Mouse (Mus musculus) intestine, embryonic 16.5 days (tissue): Measurements from ENCODE around the gene Gm11595. TPM values are rescaled to one million over a fixed set of nuclear protein-coding genes. Genes with fewer than 3 reads are reported as not detected.

Experiments
- ATAC-seq: fragments of 200-750 bp; cut with Nextera tagmentation; 2 replicates; pipeline ENCODE4 v1.8.0; 2017; ENCODE audit warnings: moderate TSS enrichment, moderate library complexity
- H3K27ac ChIP-seq: fragments of 300-500 bp; sonication (generic); 2 replicates; pipeline ENCODE4 v1.5.1; 2014; ENCODE audit warnings: mild to moderate bottlenecking, low read length
- H3K27me3 ChIP-seq: fragments of 300-500 bp; sonication (generic); replicated peaks from 2 replicates; pipeline ENCODE4 v1.6.1; 2014; ENCODE audit warnings: low read length, control low read depth, mixed read lengths; ENCODE audit not compliant: control insufficient read depth, insufficient read depth
- H3K36me3 ChIP-seq: fragments of 300-500 bp; sonication (generic); 2 replicates; pipeline ENCODE4 v1.6.1; 2014; ENCODE audit warnings: low read length, control low read depth; ENCODE audit not compliant: control insufficient read depth, insufficient read depth
- H3K4me1 ChIP-seq: fragments of 300-500 bp; sonication (generic); 2 replicates; pipeline ENCODE4 v1.6.1; 2014; ENCODE audit warnings: low read length, control low read depth, mixed read lengths; ENCODE audit not compliant: control insufficient read depth, insufficient read depth
- H3K4me2 ChIP-seq: fragments of 300-500 bp; sonication (generic); 2 replicates; pipeline ENCODE4 v1.6.1; 2014; ENCODE audit warnings: low read depth, low read length, control low read depth
- H3K4me3 ChIP-seq: fragments of 300-500 bp; sonication (generic); 2 replicates; pipeline ENCODE4 v1.5.1; 2014; ENCODE audit warnings: mild to moderate bottlenecking, low read length
- H3K9ac ChIP-seq: fragments of 300-500 bp; sonication (generic); 2 replicates; pipeline ENCODE4 v1.6.1; 2014; ENCODE audit warnings: low read depth, low read length
- H3K9me3 ChIP-seq: fragments of 300-500 bp; sonication (generic); 2 replicates; pipeline ENCODE4 v1.6.1; 2016; ENCODE audit warnings: low read length, control low read depth; ENCODE audit not compliant: control insufficient read depth
- WGBS: fragments of 180-500 bp; shearing (Covaris S2); extraction: QIAGEN DNeasy Blood & Tissue Kit; methylation state at CpG from one replicate; pipeline ENCODE4 v1.1.7; 2014; 5-methylcytosine and 5-hydroxymethylcytosine counted together
- polyA plus RNA-seq: library from polyadenylated mRNA; unstranded; fragments of >200 nt; fragmentation: Nextera tagmentation; extraction: Ambion mirVana; gene quantifications from 2 replicates; pipeline ENCODE4 v1.2.1, GENCODE M21; 2015

Gene Gm11595
- polyA plus RNA-seq, 1 experiment from 2014 or later = not detected

- Histone ChIP-seq H3K27me3 (no peaks in the 10 kb centered on the region), H3K4me3 (no peak overlapping the region), H3K4me2 (no peak overlapping the region), H3K9ac (no peak overlapping the region), H3K9me3 (no peaks in the 10 kb centered on the region), H3K27ac (no peak overlapping the region), H3K36me3 (no peaks in the 10 kb centered on the region), H3K4me1 (no peaks in the 10 kb centered on the region)
- 93% methylated on average over 1 of the region's 1 CpGs for WGBS
- ATAC-seq = no peak
These were observed 13.8 kb downstream of the Gm11595 start for GRCm38 (mm10) chr11:99758877-99759276.

GRCm38 (mm10) chr11:99743985-99744384 lies 28.7 kb downstream of the Gm11595 start:
- Histone ChIP-seq H3K27ac (no peak overlapping the region), H3K27me3 (no peaks in the 10 kb centered on the region), H3K9ac (no peak overlapping the region), H3K4me3 (no peak overlapping the region), H3K36me3 (no peaks in the 10 kb centered on the region), H3K9me3 (no peaks in the 10 kb centered on the region), H3K4me2 (no peak overlapping the region), H3K4me1 (no peaks in the 10 kb centered on the region)
- no peak for ATAC-seq
- 73% methylated on average over 3 of the region's 3 CpGs for WGBS

GRCm38 (mm10) chr11:99734190-99734589 lies 38.5 kb downstream of the Gm11595 start, which contains the start of gene Gm14180:
Gene Gm14180, minus strand, starts transcription at chr11:99734290.
- Histone ChIP-seq H3K9me3 (no peaks in the 10 kb centered on the region), H3K4me1 (no peaks in the 10 kb centered on the region), H3K36me3 (no peaks in the 10 kb centered on the region), H3K4me3 (no peak within 1 kb of the TSS), H3K4me2 (no peak within 1 kb of the TSS), H3K9ac (no peak within 1 kb of the TSS), H3K27me3 (no peaks in the 10 kb centered on the region), H3K27ac (no peak within 1 kb of the TSS)
- WGBS = 57% methylated on average over 2 of the region's 2 CpGs
- no peak for ATAC-seq

- Histone ChIP-seq H3K4me2 (no peak overlapping the region), H3K9ac (no peak overlapping the region), H3K4me1 (no peaks in the 10 kb centered on the region), H3K4me3 (no peak overlapping the region), H3K9me3 (no peaks in the 10 kb centered on the region), H3K27me3 (no peaks in the 10 kb centered on the region), H3K36me3 (no peaks in the 10 kb centered on the region), H3K27ac (no peak overlapping the region)
- ATAC-seq = no peak
- 75% methylated on average over 2 of the region's 2 CpGs for WGBS
These were observed 48.7 kb downstream of the Gm11595 start for GRCm38 (mm10) chr11:99724061-99724460.

Other genes with a start within 250 kb of the Gm11595 start
- gene Krt40, start 229.8 kb downstream of the Gm11595 start, polyA plus RNA-seq = not detected in 2 replicates
- gene Krtap3-3, start 222.0 kb downstream of the Gm11595 start, polyA plus RNA-seq = not detected in 2 replicates
- not detected in 2 replicates for gene Krtap3-2, start 216.1 kb downstream of the Gm11595 start, polyA plus RNA-seq
- not detected in 2 replicates for gene Gm11939, start 213.4 kb downstream of the Gm11595 start, polyA plus RNA-seq
- not detected in 2 replicates for gene Krtap3-1, start 206.3 kb downstream of the Gm11595 start, polyA plus RNA-seq
- gene Krtap1-5, start 191.9 kb downstream of the Gm11595 start, polyA plus RNA-seq = not detected in 2 replicates
- gene Krtap1-4, start 189.3 kb downstream of the Gm11595 start, polyA plus RNA-seq = not detected in 2 replicates
- gene Krtap1-3, start 181.6 kb downstream of the Gm11595 start, polyA plus RNA-seq = not detected in 2 replicates
- gene Krtap9-3, start 174.8 kb downstream of the Gm11595 start, polyA plus RNA-seq = not detected in 2 replicates
- not detected in 2 replicates for gene Gm11938, start 169.6 kb downstream of the Gm11595 start, polyA plus RNA-seq
- gene Gm11937, start 162.7 kb downstream of the Gm11595 start, polyA plus RNA-seq = not detected in 2 replicates
- gene Krtap2-4, start 158.1 kb downstream of the Gm11595 start, polyA plus RNA-seq = not detected in 2 replicates
- gene Gm11562, start 152.5 kb downstream of the Gm11595 start, polyA plus RNA-seq = not detected in 2 replicates
- not detected in 2 replicates for gene Krtap4-1, start 144.7 kb downstream of the Gm11595 start, polyA plus RNA-seq
- not detected in 2 replicates for gene Krtap4-2, start 137.8 kb downstream of the Gm11595 start, polyA plus RNA-seq
- gene Krtap4-7, start 128.8 kb downstream of the Gm11595 start, polyA plus RNA-seq = not detected in 2 replicates
- not detected in 2 replicates for gene Gm11555, start 122.7 kb downstream of the Gm11595 start, polyA plus RNA-seq
- gene Gm11563, start 114.0 kb downstream of the Gm11595 start, polyA plus RNA-seq = not detected in 2 replicates
- not detected in 2 replicates for gene Krtap4-6, start 107.0 kb downstream of the Gm11595 start, polyA plus RNA-seq
- not detected in 2 replicates for gene Gm14190, start 82.2 kb downstream of the Gm11595 start, polyA plus RNA-seq
- gene Gm14180, start 38.6 kb downstream of the Gm11595 start, polyA plus RNA-seq = not detected in 2 replicates
- not detected in 2 replicates for gene Krtap4-8, start 7.8 kb upstream of the Gm11595 start, polyA plus RNA-seq
- not detected in 2 replicates for gene Krtap4-9, start 12.3 kb upstream of the Gm11595 start, polyA plus RNA-seq
- not detected in 2 replicates for gene Gm11596, start 20.6 kb upstream of the Gm11595 start, polyA plus RNA-seq
- gene Gm11569, start 26.0 kb upstream of the Gm11595 start, polyA plus RNA-seq = not detected in 2 replicates
- gene Gm11554, start 31.5 kb upstream of the Gm11595 start, polyA plus RNA-seq = not detected in 2 replicates
- gene Krtap4-13, start 37.0 kb upstream of the Gm11595 start, polyA plus RNA-seq = not detected in 2 replicates
- gene Gm11564, start 42.8 kb upstream of the Gm11595 start, polyA plus RNA-seq = not detected in 2 replicates
- not detected in 2 replicates for gene 2300003K06Rik, start 65.2 kb upstream of the Gm11595 start, polyA plus RNA-seq
- gene Krtap4-16, start 78.7 kb upstream of the Gm11595 start, polyA plus RNA-seq = not detected in 2 replicates
- not detected in 2 replicates for gene Gm11568, start 85.0 kb upstream of the Gm11595 start, polyA plus RNA-seq
- not detected in 2 replicates for gene Gm11559, start 91.6 kb upstream of the Gm11595 start, polyA plus RNA-seq
- gene Krtap9-1, start 100.5 kb upstream of the Gm11595 start, polyA plus RNA-seq = not detected in 2 replicates
- not detected in 2 replicates for gene Gm11567, start 106.3 kb upstream of the Gm11595 start, polyA plus RNA-seq
- gene Krtap31-1, start 135.0 kb upstream of the Gm11595 start, polyA plus RNA-seq = not detected in 2 replicates
- not detected in 2 replicates for gene Gm11565, start 141.8 kb upstream of the Gm11595 start, polyA plus RNA-seq
- not detected in 2 replicates for gene Krtap31-2, start 163.4 kb upstream of the Gm11595 start, polyA plus RNA-seq
- not detected in 2 replicates for gene Krtap9-5, start 175.6 kb upstream of the Gm11595 start, polyA plus RNA-seq
- gene Krtap29-1, start 206.1 kb upstream of the Gm11595 start, polyA plus RNA-seq = not detected in 2 replicates
- gene Krtap16-1, start 213.7 kb upstream of the Gm11595 start, polyA plus RNA-seq = not detected in 2 replicates
- not detected in 2 replicates for gene Krtap17-1, start 221.1 kb upstream of the Gm11595 start, polyA plus RNA-seq
- not detected in 2 replicates for gene Krt33a, start 243.3 kb upstream of the Gm11595 start, polyA plus RNA-seq